Mouse (Mus musculus) intestine, postnatal 0 days (tissue): ENCODE measurements around the gene Sufu. TPM values are rescaled to one million over a fixed set of nuclear protein-coding genes. Genes with fewer than 3 reads are reported as not detected.

Experiments used
- ATAC-seq: fragments of 200-750 bp; cut with Nextera tagmentation; 2 replicates; pipeline ENCODE4 v1.8.0; 2017; ENCODE audit warnings: mild to moderate bottlenecking, moderate TSS enrichment, moderate library complexity
- H3K27ac ChIP-seq: fragments of 300-500 bp; sonication (generic); 2 replicates; pipeline ENCODE4 v1.5.1; 2014; ENCODE audit warnings: mild to moderate bottlenecking, low read depth, low read length, moderate library complexity
- H3K27me3 ChIP-seq: fragments of 300-500 bp; sonication (generic); replicated peaks from 2 replicates; pipeline ENCODE4 v1.6.1; 2014; ENCODE audit warnings: low read length, mixed read lengths; ENCODE audit not compliant: control insufficient read depth, insufficient read depth
- H3K36me3 ChIP-seq: fragments of 300-500 bp; sonication (generic); 2 replicates; pipeline ENCODE4 v1.6.1; 2014; ENCODE audit warnings: mild to moderate bottlenecking, moderate library complexity; ENCODE audit not compliant: control insufficient read depth, insufficient read depth
- H3K4me1 ChIP-seq: fragments of 300-500 bp; sonication (generic); replicated peaks from 2 replicates; pipeline ENCODE4 v1.6.1; 2014; ENCODE audit warnings: antibody characterized with exemption, low read length, mixed read lengths; ENCODE audit not compliant: control insufficient read depth, insufficient read depth
- H3K4me2 ChIP-seq: fragments of 300-500 bp; sonication (generic); replicated peaks from 2 replicates; pipeline ENCODE4 v1.6.1; 2014; ENCODE audit warnings: low read depth, mild to moderate bottlenecking, moderate library complexity
- H3K4me3 ChIP-seq: fragments of 300-500 bp; sonication (generic); 2 replicates; pipeline ENCODE4 v1.5.1; 2014; ENCODE audit warnings: low read depth, low read length
- H3K9ac ChIP-seq: fragments of 300-500 bp; sonication (generic); 2 replicates; pipeline ENCODE4 v1.6.1; 2014; ENCODE audit warnings: mild to moderate bottlenecking, low read depth, low read length
- H3K9me3 ChIP-seq: fragments of 300-500 bp; sonication (generic); 2 replicates; pipeline ENCODE4 v1.6.1; 2016; ENCODE audit warnings: mixed run types; ENCODE audit not compliant: control insufficient read depth
- CTCF ChIP-seq: sonication (generic); IDR thresholded peaks from 2 replicates; pipeline ENCODE4 v1.5.1; 2016; ENCODE audit warnings: low read depth, mild to moderate bottlenecking, control low read depth, antibody characterized with exemption, moderate library complexity
- WGBS: fragments of 180-500 bp; shearing (Covaris S2); extraction: QIAGEN DNeasy Blood & Tissue Kit; methylation state at CpG from one replicate; pipeline ENCODE4 v1.1.7; 2014; 5-methylcytosine and 5-hydroxymethylcytosine counted together
- polyA plus RNA-seq: library from polyadenylated mRNA; unstranded; fragments of >200 nt; fragmentation: Nextera tagmentation; extraction: Ambion mirVana; gene quantifications from 2 replicates; pipeline ENCODE4 v1.2.1, GENCODE M21; 2015

Gene Sufu
- polyA plus RNA-seq, 1 experiment from 2014 or later = 9.5 TPM

GRCm38 (mm10) chr19:46433712-46434111, 37.0 kb downstream of the Sufu start:
- no peak for TF ChIP-seq CTCF
- 77% methylated on average over 7 of the region's 7 CpGs for WGBS
- Histone ChIP-seq H3K4me2 (no peak overlapping the region), H3K27ac (no peak overlapping the region), H3K4me1 (no peaks in the 10 kb centered on the region), H3K4me3 (no peak overlapping the region), H3K36me3 (no peaks in the 10 kb centered on the region), H3K27me3 (no peaks in the 10 kb centered on the region), H3K9ac (no peak overlapping the region), H3K9me3 (no peaks in the 10 kb centered on the region)
- no peak for ATAC-seq

GRCm38 (mm10) chr19:46434148-46434547, 37.5 kb downstream of the Sufu start:
- no peak for ATAC-seq
- H3K27ac ChIP-seq = no peak overlapping the region
- no peaks in the 10 kb centered on the region for H3K9me3 ChIP-seq
- no peak overlapping the region for H3K4me2 ChIP-seq
- no peak for TF ChIP-seq CTCF
- WGBS = 74% methylated on average over 9 of the region's 9 CpGs
- no peak overlapping the region for H3K4me3 ChIP-seq
- H3K4me1 ChIP-seq = no peaks in the 10 kb centered on the region
- no peak overlapping the region for H3K9ac ChIP-seq
- no peaks in the 10 kb centered on the region for H3K36me3 ChIP-seq
- no peaks in the 10 kb centered on the region for H3K27me3 ChIP-seq

GRCm38 (mm10) chr19:46434591-46434990, 37.9 kb downstream of the Sufu start:
- H3K27me3 ChIP-seq = no peaks in the 10 kb centered on the region
- no peak overlapping the region for H3K4me2 ChIP-seq
- H3K4me1 ChIP-seq = no peaks in the 10 kb centered on the region
- H3K4me3 ChIP-seq = no peak overlapping the region
- 76% methylated on average over 9 of the region's 9 CpGs for WGBS
- no peak for TF ChIP-seq CTCF
- no peak for ATAC-seq
- H3K27ac ChIP-seq = no peak overlapping the region
- no peaks in the 10 kb centered on the region for H3K9me3 ChIP-seq
- H3K36me3 ChIP-seq = no peaks in the 10 kb centered on the region
- no peak overlapping the region for H3K9ac ChIP-seq

- Histone ChIP-seq H3K27me3 (no peaks in the 10 kb centered on the region), H3K4me2 (no peak overlapping the region), H3K4me3 (no peak overlapping the region), H3K9me3 (no peaks in the 10 kb centered on the region), H3K9ac (no peak overlapping the region), H3K27ac (no peak overlapping the region), H3K4me1 (no peaks in the 10 kb centered on the region), H3K36me3 (no peaks in the 10 kb centered on the region)
- peak; percentile 71 for TF ChIP-seq CTCF
- no peak for ATAC-seq
- WGBS = 24% methylated on average over 7 of the region's 7 CpGs
Observed at GRCm38 (mm10) chr19:46435492-46435891, 38.8 kb downstream of the Sufu start.

GRCm38 (mm10) chr19:46443509-46443908, 46.8 kb downstream of the Sufu start:
- ATAC-seq = no peak
- Histone ChIP-seq H3K36me3 (no peaks in the 10 kb centered on the region), H3K27me3 (no peaks in the 10 kb centered on the region), H3K9ac (no peak overlapping the region), H3K4me3 (no peak overlapping the region), H3K4me1 (no peaks in the 10 kb centered on the region; the same call in 1 of the 2 replicates), H3K9me3 (no peaks in the 10 kb centered on the region), H3K27ac (no peak overlapping the region), H3K4me2 (no peak overlapping the region)
- TF ChIP-seq CTCF = no peak
- WGBS = 65% methylated on average over 6 of the region's 6 CpGs

- Histone ChIP-seq H3K4me2 (no peak overlapping the region), H3K9me3 (no peaks in the 10 kb centered on the region), H3K9ac (no peak overlapping the region), H3K4me3 (no peak overlapping the region), H3K36me3 (no peaks in the 10 kb centered on the region), H3K27me3 (no peaks in the 10 kb centered on the region), H3K4me1 (no peaks in the 10 kb centered on the region; the same call in 1 of the 2 replicates), H3K27ac (no peak overlapping the region)
- WGBS = 9% methylated on average over 6 of the region's 6 CpGs
- ATAC-seq = peak; percentile 37
- peak; percentile 90 for TF ChIP-seq CTCF
Observed at GRCm38 (mm10) chr19:46444209-46444608, 47.5 kb downstream of the Sufu start.

- Histone ChIP-seq H3K27ac (no peak overlapping the region), H3K4me1 (no peaks in the 10 kb centered on the region; the same call in 1 of the 2 replicates), H3K9me3 (no peaks in the 10 kb centered on the region), H3K36me3 (peaks cover 2% of the 10 kb centered on the region; the same call in 1 of the 2 replicates), H3K4me2 (no peak overlapping the region), H3K27me3 (no peaks in the 10 kb centered on the region), H3K4me3 (no peak overlapping the region), H3K9ac (no peak overlapping the region)
- TF ChIP-seq CTCF = no peak
- peak; percentile 37; the same call in 1 of the 2 replicates for ATAC-seq
- whole genome bisulfite sequencing = 34% methylated on average over 6 of the region's 6 CpGs
Observed at GRCm38 (mm10) chr19:46445641-46446040, 48.9 kb downstream of the Sufu start.
